Mouse (Mus musculus): Measurements from ENCODE around the gene Adgrg3.
A peak's percentile ranks its signal among the peaks of the same experiment; 100 is the strongest.

GRCm38 (mm10) chr8:95054927-95055510 is 37.5 kb downstream of the Adgrg3 start, which contains the start of gene Drc7:
- no peak for TF ChIP-seq ZNF384 (IDR thresholded peaks at IDR 0.05; ENCODE audit: low read depth, low read length)
- peak; percentile 90 for TF ChIP-seq HCFC1 (IDR thresholded peaks at IDR 0.05; ENCODE audit: borderline replicate concordance, insufficient read depth, low read length)
- no peak for TF ChIP-seq MAFK (IDR thresholded peaks at IDR 0.05; ENCODE audit: insufficient read depth, low read depth, low read length)
- no peak for TF ChIP-seq CHD2 (IDR thresholded peaks at IDR 0.05; ENCODE audit: low read depth, low read length)
